Mouse (Mus musculus) mature B cell (primary cell): ENCODE results near the gene Gm21170.
"Not testable (repeated sequence)": the region's sequence is repeated elsewhere in the genome, so short reads cannot be mapped to it uniquely, and the experiment has no call there.

Source experiments
- in situ Hi-C: fragments of 300-500 bp; cut with MboI; formaldehyde crosslinking; loops from 2 replicates; pipeline ENCODE4 v1.14.3; 2019

The Gm21170 gene

DNA sequence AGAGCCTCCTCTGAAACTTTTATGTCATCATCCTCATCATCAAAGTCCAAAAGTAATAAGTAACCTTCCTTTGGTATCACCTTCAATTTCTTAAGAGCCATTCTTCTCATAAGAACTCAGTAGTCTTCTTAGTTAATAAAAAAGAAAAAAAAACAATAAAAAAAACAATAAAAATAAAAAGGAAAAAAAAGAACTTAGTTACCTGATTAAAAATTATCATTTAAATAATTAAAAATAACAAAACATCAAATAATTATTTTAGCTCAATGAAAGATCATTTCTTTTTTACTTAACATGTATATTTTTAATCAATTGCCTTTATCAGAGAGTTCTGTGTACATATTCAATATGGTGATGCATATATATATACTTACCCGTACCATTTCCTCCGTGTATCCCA lies at the start of gene Gm21170:
Gene Gm21170 (minus strand): TSS at position 101 of the 400 bp plus-strand sequence.
- in situ Hi-C loops = not testable (repeated sequence)
